Mouse (Mus musculus): ENCODE data around the gene Hand2.

GRCm38 (mm10) chr8:57319092-57319980, 1.4 kb upstream of the Hand2 start:
- TF ChIP-seq POLR2A (IDR thresholded peaks at IDR 0.05; ENCODE audit: extremely low read depth, insufficient read depth, low read length) (no peak), CTCF (IDR thresholded peaks at IDR 0.05; ENCODE audit: extremely low read depth, insufficient read depth, low read length) (no peak)

Data from cortical plate, adult 2 months (tissue).